Mouse (Mus musculus) liver, postnatal 0 days (tissue): ENCODE results near the gene Gm20388. TPM values are rescaled to one million over a fixed set of nuclear protein-coding genes. Genes with fewer than 3 reads are reported as not detected.

Experiments used
- ATAC-seq: fragments of 200-750 bp; cut with Nextera tagmentation; 2 replicates; pipeline ENCODE4 v1.8.0; 2017; ENCODE audit warnings: mild to moderate bottlenecking, moderate library complexity
- DNase-seq: peaks from one replicate; pipeline ENCODE4 v3.0.0-alpha.2; 2016
- H3K27ac ChIP-seq: fragments of 300-500 bp; sonication (generic); 2 replicates; pipeline ENCODE4 v1.5.1; 2014; ENCODE audit warnings: antibody characterized with exemption, moderate library complexity, mild to moderate bottlenecking, low read depth
- H3K27me3 ChIP-seq: fragments of 300-500 bp; sonication (generic); 2 replicates; pipeline ENCODE4 v1.6.1; 2014; ENCODE audit warnings: low read length, control low read depth, mixed read lengths; ENCODE audit not compliant: insufficient read depth
- H3K36me3 ChIP-seq: fragments of 300-500 bp; sonication (generic); replicated peaks from 2 replicates; pipeline ENCODE4 v1.6.1; 2014; ENCODE audit warnings: mild to moderate bottlenecking, control low read depth, low read length, moderate library complexity, mixed read lengths; ENCODE audit not compliant: insufficient read depth
- H3K4me1 ChIP-seq: fragments of 300-500 bp; sonication (generic); 2 replicates; pipeline ENCODE4 v1.6.1; 2014; ENCODE audit warnings: antibody characterized with exemption, mild to moderate bottlenecking, control low read depth; ENCODE audit not compliant: insufficient read depth
- H3K4me2 ChIP-seq: fragments of 300-500 bp; sonication (generic); 2 replicates; pipeline ENCODE4 v1.6.1; 2014; ENCODE audit warnings: low read depth, mild to moderate bottlenecking, low read length, moderate library complexity, mixed read lengths
- H3K4me3 ChIP-seq: fragments of 300-500 bp; sonication (generic); 2 replicates; pipeline ENCODE4 v1.5.1; 2014; ENCODE audit warnings: low read depth, low read length
- H3K9ac ChIP-seq: fragments of 300-500 bp; sonication (generic); replicated peaks from 2 replicates; pipeline ENCODE4 v1.6.1; 2014; ENCODE audit warnings: mild to moderate bottlenecking, moderate library complexity
- H3K9me3 ChIP-seq: fragments of 300-500 bp; sonication (generic); 2 replicates; pipeline ENCODE4 v1.6.1; 2016; ENCODE audit warnings: mild to moderate bottlenecking, control low read depth, low read length, mixed read lengths
- CTCF ChIP-seq: sonication (generic); IDR thresholded peaks from 2 replicates; pipeline ENCODE4 v1.5.1; 2016; ENCODE audit warnings: antibody characterized with exemption, low read depth
- EP300 ChIP-seq: IDR thresholded peaks from 2 replicates; pipeline ENCODE4 v1.6.1; 2016; ENCODE audit warnings: antibody characterized with exemption, low read depth, mild to moderate bottlenecking
- WGBS: fragments of 180-500 bp; shearing (Covaris S2); extraction: QIAGEN DNeasy Blood & Tissue Kit; methylation state at CpG from one replicate; pipeline ENCODE4 v1.1.7; 2014; ENCODE audit not compliant: insufficient replicate concordance; 5-methylcytosine and 5-hydroxymethylcytosine counted together
- polyA plus RNA-seq: library from polyadenylated mRNA; unstranded; fragments of >200 nt; fragmentation: Nextera tagmentation; extraction: Ambion mirVana; gene quantifications from 2 replicates; pipeline ENCODE4 v1.2.1, GENCODE M21; 2015

Gm20388 gene
- polyA plus RNA-seq, 1 experiment from 2014 or later: not detected

GRCm38 (mm10) chr8:120516182-120516755 lies 605.6 kb downstream of the Gm20388 start:
- H3K9ac ChIP-seq: no peak overlapping the region
- no peaks in the 10 kb centered on the region for H3K9me3 ChIP-seq
- H3K4me3 ChIP-seq: no peak overlapping the region
- no peak overlapping the region for H3K4me2 ChIP-seq
- WGBS: 48% methylated on average over 12 of the region's 12 CpGs
- H3K4me1 ChIP-seq: peaks cover 1% of the 10 kb centered on the region; the same call in 1 of the 2 replicates
- ATAC-seq (0 out of 2 replicates have a peak, but pooled peaks have one; percentile 23), DNase-seq (no peak)
- no peaks in the 10 kb centered on the region for H3K27me3 ChIP-seq
- H3K27ac ChIP-seq: no peak overlapping the region
- no peak for TF ChIP-seq EP300
- no peak for TF ChIP-seq CTCF
- no peaks in the 10 kb centered on the region for H3K36me3 ChIP-seq

- WGBS: 71% methylated on average over 11 of the region's 11 CpGs
- no peaks in the 10 kb centered on the region for H3K36me3 ChIP-seq
- no peaks in the 10 kb centered on the region for H3K27me3 ChIP-seq
- no peaks in the 10 kb centered on the region for H3K4me1 ChIP-seq
- no peaks in the 10 kb centered on the region for H3K9me3 ChIP-seq
- no peak for ATAC-seq
- H3K4me2 ChIP-seq: no peak overlapping the region
- DNase-seq: no peak
- H3K9ac ChIP-seq: no peak overlapping the region
- no peak overlapping the region for H3K4me3 ChIP-seq
- no peak overlapping the region for H3K27ac ChIP-seq
- TF ChIP-seq EP300: no peak
- TF ChIP-seq CTCF: no peak
These were observed 607.2 kb downstream of the Gm20388 start for GRCm38 (mm10) chr8:120517666-120518410.

GRCm38 (mm10) chr8:120518736-120519534 lies 608.3 kb downstream of the Gm20388 start:
- DNase-seq (no peak), ATAC-seq (peak; percentile 35)
- TF ChIP-seq EP300 (no peak), CTCF (no peak)
- no peak overlapping the region for H3K9ac ChIP-seq
- H3K9me3 ChIP-seq: no peaks in the 10 kb centered on the region
- H3K4me1 ChIP-seq: no peaks in the 10 kb centered on the region
- 85% methylated on average over 14 of the region's 14 CpGs for WGBS
- no peak overlapping the region for H3K4me2 ChIP-seq
- H3K4me3 ChIP-seq: no peak overlapping the region
- H3K27me3 ChIP-seq: no peaks in the 10 kb centered on the region
- H3K36me3 ChIP-seq: no peaks in the 10 kb centered on the region
- H3K27ac ChIP-seq: no peak overlapping the region

DNA sequence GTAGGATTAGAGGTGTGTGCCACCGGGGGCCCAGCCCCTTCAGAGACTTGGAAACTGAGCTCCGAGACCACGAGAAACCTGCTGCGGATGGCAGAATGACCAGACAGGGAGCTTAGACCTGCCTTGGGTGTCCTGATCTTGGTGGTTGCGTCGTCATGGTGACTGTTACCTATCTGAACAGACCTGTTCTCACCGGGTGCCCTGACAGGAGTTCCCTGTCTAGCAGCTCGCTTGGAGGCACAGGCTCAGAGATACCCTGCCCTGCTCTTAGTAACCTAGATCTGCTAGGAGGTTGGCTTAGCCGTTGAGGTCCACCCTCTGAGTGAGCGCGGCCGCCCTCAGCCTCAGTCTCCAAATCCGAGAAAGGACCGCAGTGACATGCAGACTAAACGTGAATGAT lies 609.6 kb downstream of the Gm20388 start:
- no peaks in the 10 kb centered on the region for H3K9me3 ChIP-seq
- no peak overlapping the region for H3K4me3 ChIP-seq
- no peak for ATAC-seq
- H3K9ac ChIP-seq: no peak overlapping the region
- H3K4me1 ChIP-seq: peaks cover 3% of the 10 kb centered on the region; the same call in 1 of the 2 replicates
- TF ChIP-seq CTCF (no peak), EP300 (no peak)
- H3K36me3 ChIP-seq: no peaks in the 10 kb centered on the region
- no peaks in the 10 kb centered on the region for H3K27me3 ChIP-seq
- H3K4me2 ChIP-seq: no peak overlapping the region
- no peak overlapping the region for H3K27ac ChIP-seq
- DNase-seq: no peak
- WGBS: 78% methylated on average over 15 of the region's 15 CpGs

DNA sequence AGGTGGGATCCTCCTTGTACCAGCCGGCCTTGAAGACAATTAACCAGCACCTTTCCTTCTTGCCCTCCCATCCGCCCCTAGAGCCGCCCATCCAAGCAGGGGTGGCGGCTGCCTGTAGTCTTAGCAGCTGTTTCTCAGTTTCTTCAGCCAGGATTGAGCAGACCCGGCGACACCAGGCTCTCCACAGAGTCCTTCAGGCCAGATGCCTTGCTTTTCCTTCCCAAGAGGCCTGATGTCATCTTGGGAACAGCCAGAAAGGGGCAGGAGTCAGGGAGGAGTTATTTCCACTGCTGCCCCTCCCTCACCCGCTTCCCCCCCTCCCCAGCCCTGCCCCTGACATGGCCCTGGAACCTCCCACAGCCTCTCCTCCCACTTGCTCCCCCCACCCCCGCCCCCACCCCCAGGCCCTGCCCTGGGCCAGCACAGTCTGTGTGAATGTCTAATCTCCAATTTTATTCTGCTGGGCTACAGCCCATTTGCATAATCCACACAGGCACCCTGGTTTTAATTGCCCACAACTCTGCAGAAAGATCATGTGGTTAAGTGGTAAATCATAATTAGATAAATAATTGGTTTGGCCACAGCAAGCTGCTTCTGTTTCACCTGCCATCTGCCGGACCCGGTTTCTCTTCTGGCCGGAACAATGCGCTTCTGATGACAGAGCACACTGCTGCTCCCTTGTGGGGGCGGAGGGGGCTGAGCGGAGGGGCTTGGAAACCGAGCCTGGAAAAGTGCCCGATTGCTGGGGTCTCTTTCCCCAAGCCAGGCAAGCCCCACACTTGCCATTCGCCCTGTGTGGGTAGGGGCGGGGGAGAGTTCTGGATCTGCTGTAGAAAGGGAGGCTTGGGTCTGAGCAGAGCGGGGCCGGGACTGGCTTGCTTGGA lies 610.3 kb downstream of the Gm20388 start:
- Histone ChIP-seq H3K36me3 (no peaks in the 10 kb centered on the region), H3K4me3 (no peak overlapping the region), H3K4me2 (no peak overlapping the region), H3K9me3 (no peaks in the 10 kb centered on the region), H3K27me3 (no peaks in the 10 kb centered on the region), H3K9ac (no peak overlapping the region), H3K27ac (no peak overlapping the region), H3K4me1 (peaks cover 9% of the 10 kb centered on the region)
- ATAC-seq (no peak), DNase-seq (no peak)
- TF ChIP-seq CTCF (0 out of 2 replicates have a peak, but pooled peaks have one; percentile 19), EP300 (no peak)
- WGBS: 72% methylated on average over 20 of the region's 20 CpGs
